Mouse (Mus musculus) hematopoietic stem cell, adult 5-6 weeks (primary cell): ENCODE results near the gene Hipk1. TPM values are rescaled to one million over a fixed set of nuclear protein-coding genes. Genes with fewer than 3 reads are reported as not detected.

ENCODE experiments used
- ATAC-seq, 2 experiments: fragments of 125-278 bp in 1 of 2; replicated peaks in 1 of 2; 2 replicates each; pipeline ENCODE4 v1.8.0; 2016 to 2017; ENCODE audit warnings: inconsistent platforms in 2 of 2, mild to moderate bottlenecking in 2 of 2, moderate number of reproducible peaks in 2 of 2, low read depth in 1 of 2, moderate TSS enrichment in 1 of 2; ENCODE audit not compliant: low FRiP score in 2 of 2, poor library complexity in 2 of 2, severe bottlenecking in 2 of 2, insufficient read depth in 1 of 2, low TSS enrichment in 1 of 2
- total RNA-seq: library from RNA; stranded (forward); fragments of 172-1452, 232-1000 nt; gene quantifications from 2 replicates; pipeline ENCODE4 v1.2.3, GENCODE M21; 2017

Hipk1 gene
- total RNA-seq, 1 experiment from 2014 or later: 128 TPM

DNA sequence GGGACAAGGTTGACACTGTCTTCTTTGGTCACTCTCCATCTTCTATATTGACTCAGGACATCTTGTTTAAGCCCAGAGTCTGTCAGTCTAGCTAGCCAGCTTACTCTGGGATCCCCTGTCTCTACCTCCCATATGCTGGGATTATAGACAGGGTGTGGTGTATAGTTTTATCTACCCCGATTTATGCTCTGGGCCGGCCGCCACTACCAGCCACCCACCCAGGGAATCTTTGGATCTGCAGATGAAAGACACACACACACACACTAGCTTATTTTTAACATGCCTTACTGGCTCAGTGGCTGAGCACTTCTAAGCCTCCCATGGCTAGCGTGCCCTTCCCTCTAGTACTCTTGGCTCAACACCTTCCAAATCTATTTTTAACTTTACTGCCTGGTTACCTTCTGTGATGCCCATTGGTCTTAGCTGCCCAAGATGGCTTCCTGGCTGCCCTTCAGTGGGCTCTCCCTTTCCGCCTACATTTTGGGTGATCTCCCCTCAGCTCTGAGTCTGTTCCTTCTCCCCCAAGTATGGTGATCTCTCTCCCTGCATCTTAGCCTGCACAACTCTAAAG lies 81.8 kb downstream of the Hipk1 start:
- ATAC-seq: no peak

DNA sequence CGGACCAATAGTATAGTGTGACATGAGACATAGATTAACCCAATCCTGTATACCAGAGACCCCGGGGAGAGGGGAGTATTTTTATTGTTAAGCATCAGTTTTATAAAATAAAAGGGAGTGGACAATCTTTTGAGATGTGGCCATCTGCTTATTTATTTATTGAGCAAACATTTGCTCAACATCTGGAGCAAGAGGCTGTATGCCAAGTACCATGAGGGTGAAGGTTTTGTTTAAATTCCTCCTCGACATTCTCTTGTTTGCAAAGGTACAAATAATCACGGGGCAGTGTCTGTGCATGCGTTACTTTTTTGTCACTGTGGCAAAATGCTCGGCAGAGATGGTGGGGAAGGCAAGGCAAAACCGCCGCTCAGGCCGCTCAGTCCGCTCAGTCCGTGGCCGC lies 85.9 kb downstream of the Hipk1 start:
- ATAC-seq: no peak

DNA sequence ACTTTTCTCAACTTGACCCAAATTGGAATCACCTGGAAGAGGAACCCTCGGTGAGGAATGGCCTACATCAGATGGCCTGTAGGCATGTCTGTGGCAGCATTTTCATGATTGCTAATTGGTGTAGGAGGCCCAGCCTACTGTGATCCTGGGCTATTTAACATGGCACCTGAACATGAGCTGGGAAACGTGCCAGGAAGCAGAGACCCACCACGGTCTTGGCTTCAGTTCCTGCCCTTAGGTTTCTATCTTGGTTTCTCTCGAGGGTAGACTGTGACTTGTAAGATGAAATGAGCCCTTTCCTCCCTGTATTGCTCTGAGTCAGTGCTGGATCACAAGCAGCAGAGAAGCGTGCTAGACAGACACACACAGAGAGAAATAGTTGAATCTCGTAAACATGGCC lies 86.7 kb downstream of the Hipk1 start:
- ATAC-seq: no peak

- no peak for ATAC-seq
Measured at GRCm38 (mm10) chr3:103696388-103696925, 94.9 kb downstream of the Hipk1 start.

GRCm38 (mm10) chr3:103695556-103695955 lies 95.8 kb downstream of the Hipk1 start:
- no peak for ATAC-seq

GRCm38 (mm10) chr3:103690506-103690905 lies 100.9 kb downstream of the Hipk1 start:
- ATAC-seq: 0 out of 4 replicates have a peak, but pooled peaks of 1 of the 2 experiments have one; percentile 36

Other genes with a start within 250 kb of the Hipk1 start
- 0.69 TPM in 1 of 2 replicates, not detected in the other for gene Syt6, start 216.3 kb downstream of the Hipk1 start, total RNA-seq
- 0.60 and 0.94 TPM in 2 replicates for gene Atg4a-ps, start 145.5 kb downstream of the Hipk1 start, total RNA-seq
- gene Olfml3, start 53.6 kb downstream of the Hipk1 start, total RNA-seq: 0.88 and 3.1 TPM in 2 replicates
- not detected in 2 replicates for gene Gm10964, start 52.2 kb downstream of the Hipk1 start, total RNA-seq
- 15.2 and 17.4 TPM in 2 replicates for gene Dclre1b, start 17.9 kb upstream of the Hipk1 start, total RNA-seq
- 21.6 and 28.6 TPM in 2 replicates for gene Ap4b1, start 18.0 kb upstream of the Hipk1 start, total RNA-seq
- gene Gm43064, start 18.0 kb upstream of the Hipk1 start, total RNA-seq: 0.94 TPM in 1 of 2 replicates, not detected in the other
- 0.50 TPM in 1 of 2 replicates, not detected in the other for gene Bcl2l15, start 41.0 kb upstream of the Hipk1 start, total RNA-seq
- gene Ptpn22, start 68.2 kb upstream of the Hipk1 start, total RNA-seq: 57.9 and 65.8 TPM in 2 replicates
- gene Rsbn1, start 122.6 kb upstream of the Hipk1 start, total RNA-seq: 47.0 and 48.7 TPM in 2 replicates
- gene Phtf1, start 176.5 kb upstream of the Hipk1 start, total RNA-seq: 39.2 and 42.7 TPM in 2 replicates